Mouse (Mus musculus) stomach, postnatal 0 days (tissue): ENCODE data around the gene Ubtf.

Source experiments
- CTCF ChIP-seq: IDR thresholded peaks from 2 replicates; pipeline ENCODE4 v1.5.1; 2016; ENCODE audit warnings: antibody characterized with exemption, low read depth, mild to moderate bottlenecking, moderate library complexity
- EP300 ChIP-seq: optimal IDR thresholded peaks from 2 replicates; pipeline ENCODE3; 2016; ENCODE audit warnings: antibody characterized with exemption

- TF ChIP-seq CTCF (0 out of 2 replicates have a peak, but pooled peaks have one; percentile 8), EP300 (no peak)
Measured at GRCm38 (mm10) chr11:102296491-102297472, 22.8 kb downstream of the Ubtf start, which contains the start of gene Atxn7l3.
